Mouse (Mus musculus) testis, postnatal 10 days (tissue): ENCODE results near the gene Zmynd11.

Source experiments
- DNase-seq: peaks from one replicate; pipeline ENCODE4 v3.0.0; 2021; ENCODE audit warnings: low spot score

The Zmynd11 gene

GRCm38 (mm10) chr13:9656613-9657012, 108.5 kb downstream of the Zmynd11 start:
- DNase-seq = no peak

GRCm38 (mm10) chr13:9653018-9653417, 112.1 kb downstream of the Zmynd11 start:
- DNase-seq = no peak

- no peak for DNase-seq
Observed at GRCm38 (mm10) chr13:9650580-9650979, 114.5 kb downstream of the Zmynd11 start.

GRCm38 (mm10) chr13:9649894-9650293, 115.2 kb downstream of the Zmynd11 start:
- no peak for DNase-seq

- no peak for DNase-seq
Observed at GRCm38 (mm10) chr13:9648716-9649115, 116.4 kb downstream of the Zmynd11 start.

- no peak for DNase-seq
Observed at GRCm38 (mm10) chr13:9637949-9638348, 127.2 kb downstream of the Zmynd11 start.

- no peak for DNase-seq
Observed at GRCm38 (mm10) chr13:9636505-9636904, 128.6 kb downstream of the Zmynd11 start.

GRCm38 (mm10) chr13:9635951-9636350, 129.2 kb downstream of the Zmynd11 start:
- DNase-seq = no peak
